Mouse (Mus musculus) heart, adult 2 months (tissue): ENCODE measurements around the gene Klhl41. TPM values are rescaled to one million over a fixed set of nuclear protein-coding genes. Genes with fewer than 3 reads are reported as not detected.
A peak's percentile ranks its signal among the peaks of the same experiment; 100 is the strongest.

ENCODE experiments used
- DNase-seq, 2 experiments: peaks; one replicate each; pipeline ENCODE4 v3.0.0; 2021
- H3K27ac ChIP-seq: fragments of 200-600 bp; 2 replicates; pipeline ENCODE4 v1.8.1; 2022
- H3K27me3 ChIP-seq: fragments of 200-500 bp; 2 replicates; pipeline ENCODE4 v1.6.1; 2012; ENCODE audit warnings: mild to moderate bottlenecking, low read length, inconsistent platforms, mixed read lengths; ENCODE audit not compliant: control insufficient read depth, insufficient read depth
- H3K36me3 ChIP-seq: fragments of 200-500 bp; 2 replicates; pipeline ENCODE4 v1.6.1; 2012; ENCODE audit warnings: low read length, inconsistent platforms; ENCODE audit not compliant: control insufficient read depth, insufficient read depth
- H3K4me1 ChIP-seq: fragments of 200-500 bp; 2 replicates; pipeline ENCODE4 v1.6.1; 2011; ENCODE audit warnings: low read length; ENCODE audit not compliant: control insufficient read depth, insufficient read depth
- H3K4me3 ChIP-seq: fragments of 200-600 bp; 2 replicates; pipeline ENCODE4 v1.8.1; 2022
- H3K79me2 ChIP-seq: fragments of 200-500 bp; replicated peaks from 2 replicates; pipeline ENCODE4 v1.6.1; 2012; ENCODE audit warnings: mild to moderate bottlenecking, inconsistent platforms, low read length, moderate library complexity, mixed read lengths; ENCODE audit not compliant: control insufficient read depth, insufficient read depth
- H3K9ac ChIP-seq: fragments of 200-500 bp; 2 replicates; pipeline ENCODE4 v1.6.1; 2012; ENCODE audit warnings: low read depth, mild to moderate bottlenecking, control low read depth, inconsistent platforms, low read length, mixed read lengths
- CTCF ChIP-seq: fragments of 200-600 bp; IDR thresholded peaks from 2 replicates; pipeline ENCODE4 v1.8.1; 2022; ENCODE audit warnings: antibody characterized with exemption, mild to moderate bottlenecking, moderate library complexity
- EP300 ChIP-seq: fragments of 200-500 bp; IDR thresholded peaks from 2 replicates; pipeline ENCODE4 v1.6.1; 2011; ENCODE audit warnings: low read depth, low read length, control low read depth; ENCODE audit not compliant: insufficient read depth
- POLR2A ChIP-seq: fragments of 200-500 bp; IDR thresholded peaks from 2 replicates; pipeline ENCODE4 v1.6.1; 2011; ENCODE audit warnings: mild to moderate bottlenecking, low read depth, low read length, control low read depth; ENCODE audit not compliant: insufficient read depth
- WGBS: fragments of 180-500 bp; shearing (Covaris S2); methylation state at CpG from one replicate; pipeline ENCODE4 v1.1.7; 2018; 5-methylcytosine and 5-hydroxymethylcytosine counted together
- intact Hi-C: fragments of 180-260 bp; cut with DNase I; formaldehyde crosslinking; loops from one replicate; pipeline ENCODE4 v1.15.1; 2025
- polyA plus RNA-seq: library from polyadenylated mRNA; depleted of rRNA; stranded (reverse); fragments of >200 nt; gene quantifications from 2 replicates; pipeline ENCODE4 v1.2.3, GENCODE M21; 2012
- total RNA-seq, 2 experiments: library from RNA; stranded (reverse); gene quantifications; 2 replicates each; pipeline ENCODE4 v1.2.3; 2021

Gene Klhl41
- total and polyA plus RNA-seq, 3 experiments, result 19.3 to 75.7 (median 67.3) TPM

DNA sequence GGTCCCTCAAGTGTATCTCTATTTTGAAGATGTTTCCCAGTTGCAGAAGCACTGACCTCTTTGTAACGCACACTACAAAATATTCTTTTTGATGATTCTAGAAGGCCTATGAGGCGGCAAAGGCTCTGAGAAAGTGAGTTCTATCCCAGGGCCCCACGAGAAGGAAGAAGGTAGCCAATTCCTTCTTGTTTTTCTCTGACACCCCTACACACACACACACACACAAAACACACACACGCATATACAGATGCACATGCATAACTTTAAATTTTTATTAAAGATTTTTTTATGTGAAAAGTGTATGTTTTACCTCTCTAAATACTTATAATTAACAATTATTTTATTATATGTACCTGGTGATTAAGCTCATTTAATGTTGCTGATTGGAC lies 43.7 kb downstream of the Klhl41 start:
- no peak for DNase-seq
- Histone ChIP-seq H3K79me2 (no peaks in the 10 kb centered on the region), H3K27ac (no peak overlapping the region; the same call in 1 of the 2 replicates), H3K27me3 (no peaks in the 10 kb centered on the region), H3K36me3 (no peaks in the 10 kb centered on the region), H3K9ac (no peak overlapping the region), H3K4me1 (no peaks in the 10 kb centered on the region), H3K4me3 (peak overlapping the region; percentile 99)
- TF ChIP-seq CTCF, result no peak
- no peak for TF ChIP-seq EP300
- TF ChIP-seq POLR2A, result no peak
- intact Hi-C loops, result loop anchor here (1.0 to 5.0 kb wide), 2 partner anchors 9 to 66 kb away; partner anchors contain the start of genes Bbs5 and Ppig
- WGBS, result 22% methylated on average over 4 of the region's 4 CpGs

GRCm38 (mm10) chr2:69714126-69714525 lies 44.2 kb downstream of the Klhl41 start:
- Histone ChIP-seq H3K27ac (no peak overlapping the region), H3K36me3 (no peaks in the 10 kb centered on the region), H3K27me3 (no peaks in the 10 kb centered on the region), H3K4me3 (no peak overlapping the region), H3K9ac (no peak overlapping the region), H3K79me2 (no peaks in the 10 kb centered on the region), H3K4me1 (no peaks in the 10 kb centered on the region)
- TF ChIP-seq CTCF (no peak), POLR2A (no peak), EP300 (no peak)
- intact Hi-C loops, result loop anchor here (5.0 kb wide), 1 partner anchor 67 kb away; the partner anchor contains the start of gene Bbs5
- WGBS, result 80% methylated on average over 5 of the region's 5 CpGs
- no peak for DNase-seq

DNA sequence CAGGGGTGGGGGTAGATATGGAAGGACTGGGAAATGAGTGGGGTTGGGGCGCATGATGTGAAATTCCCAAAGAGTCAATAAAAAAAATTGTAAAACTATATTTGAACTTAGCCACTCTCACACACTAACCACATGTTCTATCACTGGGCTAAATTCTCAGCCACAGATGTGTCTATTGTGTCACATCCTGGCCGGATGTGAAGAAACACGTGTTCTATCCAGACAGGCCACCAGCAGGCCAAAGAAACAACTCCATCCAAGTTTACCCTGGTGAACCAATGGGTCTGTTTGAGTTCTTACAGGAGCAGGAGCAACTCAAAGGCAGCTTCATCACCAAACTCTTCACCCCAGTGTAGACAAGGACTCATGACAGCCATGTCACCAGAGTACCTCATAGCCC lies 46.6 kb downstream of the Klhl41 start:
- Histone ChIP-seq H3K27ac (no peak overlapping the region), H3K4me3 (no peak overlapping the region), H3K4me1 (no peaks in the 10 kb centered on the region), H3K9ac (no peak overlapping the region), H3K79me2 (no peaks in the 10 kb centered on the region), H3K27me3 (no peaks in the 10 kb centered on the region), H3K36me3 (no peaks in the 10 kb centered on the region)
- 40% methylated on average over 3 of the region's 3 CpGs for WGBS
- no peak for TF ChIP-seq CTCF
- no peak for TF ChIP-seq EP300
- TF ChIP-seq POLR2A, result no peak
- intact Hi-C loops, result no loop called here
- DNase-seq, result no peak

- Histone ChIP-seq H3K27me3 (no peaks in the 10 kb centered on the region), H3K9ac (no peak overlapping the region), H3K4me1 (no peaks in the 10 kb centered on the region; the same call in 1 of the 2 replicates), H3K4me3 (no peak overlapping the region), H3K27ac (no peak overlapping the region), H3K36me3 (peaks cover 2% of the 10 kb centered on the region; the same call in 1 of the 2 replicates), H3K79me2 (no peaks in the 10 kb centered on the region)
- WGBS, result 74% methylated on average over 1 of the region's 1 CpGs
- intact Hi-C loops, result no loop called here
- TF ChIP-seq EP300, result no peak
- TF ChIP-seq CTCF, result no peak
- no peak for TF ChIP-seq POLR2A
- DNase-seq, result no peak
These were observed 49.2 kb downstream of the Klhl41 start for GRCm38 (mm10) chr2:69719121-69719520.

GRCm38 (mm10) chr2:69722273-69722649 lies 52.3 kb downstream of the Klhl41 start, which contains the start of gene Ppig:
Ppig (plus strand) TSS chr2:69722545.
- intact Hi-C loops, result loop anchor here (1.0 to 10.0 kb wide), 5 partner anchors 9 to 943 kb away; partner anchors contain the start of genes Ccdc173, Fastkd1, Gm26558 and Gorasp2
- no peak for DNase-seq
- no peaks in the 10 kb centered on the region; the same call in 1 of the 2 replicates for H3K79me2 ChIP-seq
- H3K36me3 ChIP-seq, result peaks cover 7% of the 10 kb centered on the region; the same call in 1 of the 2 replicates
- 5% methylated on average over 12 of the region's 12 CpGs for WGBS
- H3K27me3 ChIP-seq, result no peaks in the 10 kb centered on the region
- H3K4me1 ChIP-seq, result no peaks in the 10 kb centered on the region; the same call in 1 of the 2 replicates
- peak within 1 kb of the TSS; percentile 73 for H3K4me3 ChIP-seq
- H3K27ac ChIP-seq, result peak within 1 kb of the TSS; percentile 94
- peak within 1 kb of the TSS; percentile 93 for H3K9ac ChIP-seq
- TF ChIP-seq POLR2A, result no peak
- TF ChIP-seq CTCF, result no peak
- no peak for TF ChIP-seq EP300

DNA sequence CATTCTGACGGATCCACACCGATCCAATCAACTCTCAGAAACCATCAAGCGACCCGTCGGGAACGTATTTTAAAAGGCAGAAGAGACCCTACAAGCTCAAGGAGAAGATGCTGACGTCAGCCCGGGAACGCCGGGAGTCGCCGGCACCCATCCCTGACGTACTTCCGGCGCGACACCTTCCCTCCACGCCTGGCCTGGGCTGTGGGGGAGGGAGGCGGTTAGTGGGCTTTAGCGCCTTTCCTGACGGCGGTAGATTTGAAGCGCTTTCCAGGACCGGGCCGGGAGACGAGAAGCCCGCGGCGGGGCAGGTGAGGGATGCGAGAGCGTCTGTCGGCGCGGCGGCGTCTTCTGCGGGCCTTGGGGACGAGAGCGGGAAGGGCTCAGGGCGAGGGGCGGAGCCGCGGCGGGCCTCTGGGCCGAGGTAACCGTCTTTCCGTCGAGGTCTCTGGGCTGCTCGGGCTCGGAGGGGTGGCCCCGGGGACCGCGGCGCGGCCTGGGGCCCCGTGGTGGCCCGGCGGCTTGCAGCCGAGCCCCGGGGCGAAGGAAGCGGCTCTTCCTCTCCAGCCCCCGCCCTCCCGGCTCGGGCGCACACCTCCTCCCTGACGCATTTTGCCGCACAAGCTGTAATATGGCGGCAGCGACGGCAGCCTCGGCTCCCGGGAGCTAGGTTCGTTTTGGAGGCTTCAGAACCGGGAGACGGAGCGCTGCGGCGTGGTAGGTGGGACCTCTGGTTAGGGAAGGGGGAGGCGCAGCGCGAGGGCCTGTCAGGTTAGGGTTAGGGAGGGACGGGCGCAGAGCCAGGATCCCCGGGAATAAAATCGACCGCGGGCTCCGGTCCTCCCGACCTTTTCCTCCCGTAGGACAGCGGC lies 53.0 kb downstream of the Klhl41 start:
- Histone ChIP-seq H3K79me2 (no peaks in the 10 kb centered on the region; the same call in 1 of the 2 replicates), H3K4me3 (peak overlapping the region; percentile 73), H3K36me3 (peaks cover 7% of the 10 kb centered on the region; the same call in 1 of the 2 replicates), H3K9ac (peak overlapping the region; percentile 93), H3K4me1 (no peaks in the 10 kb centered on the region; the same call in 1 of the 2 replicates), H3K27me3 (no peaks in the 10 kb centered on the region), H3K27ac (peak overlapping the region; percentile 94)
- DNase-seq, result peak; percentile 94 to 96
- intact Hi-C loops, result loop anchor here (1.0 to 10.0 kb wide), 5 partner anchors 10 to 942 kb away; partner anchors contain the start of genes Ccdc173, Fastkd1, Gm26558 and Gorasp2
- 0 out of 2 replicates have a peak, but pooled peaks have one; percentile 65 for TF ChIP-seq EP300
- TF ChIP-seq POLR2A, result peak; percentile 88
- TF ChIP-seq CTCF, result no peak
- under 1% methylated on average over 90 of the region's 91 CpGs for WGBS
